Mouse (Mus musculus) B cell, adult 67 days (primary cell): ENCODE measurements around the gene Ppp1ca. TPM values are rescaled to one million over a fixed set of nuclear protein-coding genes. Genes with fewer than 3 reads are reported as not detected.

Experiments
- total RNA-seq, 2 experiments: library from RNA; stranded (reverse); gene quantifications; 4 replicates each; pipeline ENCODE4 v1.2.4; 2023

The Ppp1ca gene
- total RNA-seq: 100 to 1,000 TPM; 431 to 450 TPM

DNA sequence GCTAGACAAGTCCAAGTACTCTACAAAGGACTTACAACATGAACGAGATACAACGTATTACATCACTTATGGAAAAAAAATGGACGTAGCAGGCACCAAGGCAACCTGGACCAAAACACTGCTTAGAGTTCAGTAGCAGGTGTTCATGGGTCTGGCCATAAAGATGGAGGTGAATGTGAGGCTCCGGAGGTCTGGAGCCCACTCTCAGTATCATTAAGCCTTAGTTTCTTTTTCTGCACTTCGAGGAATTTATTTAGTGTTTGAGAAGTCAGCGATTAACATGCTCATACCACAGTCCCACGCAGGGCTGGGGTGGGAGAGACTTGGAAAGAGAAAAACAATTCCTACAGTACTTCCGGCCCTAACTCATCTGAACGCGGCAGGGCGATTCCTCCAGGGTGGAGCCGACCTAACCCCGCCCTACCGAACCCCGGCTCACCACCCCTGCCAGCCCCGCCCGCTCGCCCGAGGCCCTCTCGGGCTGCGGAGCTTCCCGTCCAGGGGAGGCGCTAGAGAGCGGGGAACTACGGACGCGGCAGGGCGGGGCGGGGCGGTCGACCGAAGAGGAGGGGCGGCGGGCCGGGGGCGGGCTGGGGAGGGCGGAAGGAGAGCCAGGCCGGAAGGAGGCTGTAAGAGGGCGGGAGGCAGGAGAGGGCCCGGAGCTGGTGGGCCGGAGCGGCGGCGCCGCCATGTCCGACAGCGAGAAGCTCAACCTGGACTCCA lies at the start of gene Ppp1ca:
Ppp1ca (plus strand) TSS at position 538 of the 723 bp plus-strand sequence.

DNA sequence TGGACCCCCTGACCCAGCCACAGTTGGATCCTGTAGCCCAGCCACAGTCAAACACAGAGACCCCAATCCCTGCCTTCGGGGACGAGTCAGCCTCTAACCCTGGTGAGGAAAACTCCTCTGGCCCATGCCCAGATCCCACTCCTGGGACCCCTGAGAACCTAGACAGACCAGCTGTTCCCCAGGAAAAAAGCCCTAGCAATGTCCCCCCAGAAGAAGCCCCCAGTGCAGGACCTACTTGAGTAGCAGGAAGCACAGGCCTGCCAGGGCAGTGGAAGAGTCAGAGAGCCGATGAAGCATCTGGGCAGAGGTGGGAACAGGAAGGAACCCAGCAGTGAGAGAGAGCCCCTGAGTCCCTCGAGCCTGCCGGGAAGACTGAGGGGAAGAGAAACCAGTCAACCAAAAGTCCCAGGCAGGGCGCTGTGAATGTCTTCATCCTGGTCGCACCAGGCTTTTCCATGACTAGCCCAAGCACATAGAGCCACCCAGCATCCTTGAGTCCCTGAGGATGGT lies 48.1 kb upstream of the Ppp1ca start, which contains the start of gene Cabp4:
Cabp4 (minus strand) TSS at position 275 of the 510 bp plus-strand sequence.

GRCm38 (mm10) chr19:4148491-4148806 lies 43.4 kb upstream of the Ppp1ca start, which contains the start of gene Coro1b:
Gene Coro1b, plus strand, starts transcription at chr19:4148619.

GRCm38 (mm10) chr19:4153232-4153654 lies 38.6 kb upstream of the Ppp1ca start, which contains the start of gene Ptprcap:
Gene Ptprcap, plus strand, starts transcription at chr19:4153604.

DNA sequence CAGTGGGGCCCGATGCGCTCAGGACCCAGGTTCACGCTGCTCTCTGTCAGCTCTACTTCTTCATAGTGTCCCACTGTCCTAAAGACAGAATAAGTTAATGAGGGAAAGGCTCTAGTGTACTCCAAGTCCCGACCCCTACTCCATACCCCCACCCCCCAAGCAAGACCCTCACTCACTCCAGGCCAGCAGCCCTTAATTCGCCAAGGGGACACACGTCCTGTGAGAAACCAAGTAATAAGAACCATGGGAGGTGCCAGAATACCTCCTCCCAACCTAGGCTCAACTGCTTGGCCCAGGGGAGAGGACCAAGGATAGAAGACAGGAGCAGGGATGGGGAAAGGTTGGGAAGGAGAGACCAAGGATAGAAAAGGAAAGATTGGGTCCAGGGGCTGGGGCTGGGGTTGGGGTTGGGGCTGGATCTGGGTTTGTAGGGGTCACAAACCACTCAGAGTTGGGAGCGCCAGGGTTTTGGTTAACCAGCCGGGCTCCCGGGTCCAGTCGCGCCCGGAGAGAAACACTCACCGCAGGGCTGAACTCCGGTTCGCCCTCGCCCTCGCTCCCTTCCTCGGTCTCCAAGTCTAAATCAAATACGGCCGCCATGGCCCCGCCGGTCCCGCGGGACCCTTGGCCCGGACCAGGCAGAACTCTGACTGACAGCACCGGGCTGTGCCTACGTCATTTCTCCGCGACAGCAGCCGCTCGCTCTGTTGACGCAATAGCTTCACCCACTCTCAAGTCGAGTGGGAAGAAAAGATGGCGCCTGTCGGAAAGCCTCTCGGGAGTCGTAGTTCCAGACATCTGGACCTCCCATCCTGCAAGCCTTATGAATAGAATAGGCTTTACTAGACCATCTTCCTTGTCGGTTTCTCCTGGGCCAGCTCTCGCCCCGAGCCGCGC lies 29.0 kb upstream of the Ppp1ca start, which contains the start of gene Rps6kb2:
Rps6kb2 (minus strand) TSS at position 709 of the 897 bp plus-strand sequence.

GRCm38 (mm10) chr19:4175368-4175947 lies 16.4 kb upstream of the Ppp1ca start, which contains the start of gene Carns1:
Gene Carns1, minus strand, starts transcription at chr19:4175479.

DNA sequence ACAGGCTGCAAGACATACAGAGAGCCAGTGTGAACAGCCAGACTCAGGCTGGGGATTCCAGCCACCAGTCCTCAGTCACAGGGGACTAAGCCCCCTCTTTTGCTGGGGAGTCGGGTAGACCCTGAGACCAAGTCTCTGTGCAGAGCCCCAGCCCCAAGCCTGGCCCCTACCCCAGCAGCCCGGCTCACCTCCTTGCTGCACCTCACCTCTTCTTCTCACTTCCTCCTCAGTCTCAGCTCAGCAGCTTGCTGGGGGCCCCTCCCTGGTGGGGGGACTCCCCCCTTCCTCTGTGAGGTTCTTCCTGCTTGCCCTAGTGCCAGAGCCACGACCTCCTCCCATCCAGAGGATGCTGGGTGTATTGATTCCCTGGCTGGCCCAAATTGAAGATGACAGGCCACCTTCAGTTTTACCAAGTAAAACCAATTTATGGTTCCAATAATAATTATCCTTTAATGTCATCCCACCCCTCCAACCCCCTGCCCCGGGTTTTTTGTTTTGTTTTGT lies 982 bp upstream of the Ppp1ca start, which contains the start of gene Tbc1d10c:
Tbc1d10c (minus strand) TSS at position 454 of the 504 bp plus-strand sequence.

DNA sequence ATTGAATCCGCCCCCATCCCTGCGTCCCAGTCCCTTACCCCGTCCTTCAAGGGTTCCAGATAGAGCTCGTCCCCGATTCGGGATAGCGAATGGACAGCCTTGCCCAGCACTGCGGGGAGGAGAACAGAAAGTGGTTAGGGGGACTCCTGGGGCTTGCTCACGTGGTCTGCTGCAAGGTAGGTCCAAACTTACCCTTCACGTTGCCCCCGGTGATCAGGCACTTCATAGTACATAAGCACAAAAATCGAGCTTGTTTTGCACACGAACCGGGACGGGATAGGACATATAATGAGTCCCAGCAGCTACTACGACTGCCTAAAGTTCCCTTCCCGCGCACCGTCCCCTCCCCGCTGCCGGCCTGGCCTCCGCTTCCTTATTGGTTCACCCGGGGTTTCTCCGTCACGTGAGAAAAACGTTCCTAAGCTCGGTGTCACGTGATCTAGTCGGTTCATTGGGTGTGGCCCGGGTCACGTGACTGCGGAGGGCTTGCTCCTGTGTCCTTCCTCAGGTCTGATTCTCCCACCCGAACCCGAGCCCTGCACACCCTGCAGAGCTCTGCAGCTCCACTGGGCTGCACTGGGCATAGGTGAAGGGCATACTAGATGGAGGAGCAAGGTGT lies 9.5 kb downstream of the Ppp1ca start, which contains the start of gene Rad9a:
Rad9a (minus strand) TSS at position 372 of the 619 bp plus-strand sequence.

GRCm38 (mm10) chr19:4214071-4214770 lies 22.4 kb downstream of the Ppp1ca start, which contains the start of the genes Clcf1 and AC109138.7:
Gene Clcf1, plus strand, starts transcription at chr19:4214238.
Gene AC109138.7, plus strand, starts transcription at chr19:4214357.

DNA sequence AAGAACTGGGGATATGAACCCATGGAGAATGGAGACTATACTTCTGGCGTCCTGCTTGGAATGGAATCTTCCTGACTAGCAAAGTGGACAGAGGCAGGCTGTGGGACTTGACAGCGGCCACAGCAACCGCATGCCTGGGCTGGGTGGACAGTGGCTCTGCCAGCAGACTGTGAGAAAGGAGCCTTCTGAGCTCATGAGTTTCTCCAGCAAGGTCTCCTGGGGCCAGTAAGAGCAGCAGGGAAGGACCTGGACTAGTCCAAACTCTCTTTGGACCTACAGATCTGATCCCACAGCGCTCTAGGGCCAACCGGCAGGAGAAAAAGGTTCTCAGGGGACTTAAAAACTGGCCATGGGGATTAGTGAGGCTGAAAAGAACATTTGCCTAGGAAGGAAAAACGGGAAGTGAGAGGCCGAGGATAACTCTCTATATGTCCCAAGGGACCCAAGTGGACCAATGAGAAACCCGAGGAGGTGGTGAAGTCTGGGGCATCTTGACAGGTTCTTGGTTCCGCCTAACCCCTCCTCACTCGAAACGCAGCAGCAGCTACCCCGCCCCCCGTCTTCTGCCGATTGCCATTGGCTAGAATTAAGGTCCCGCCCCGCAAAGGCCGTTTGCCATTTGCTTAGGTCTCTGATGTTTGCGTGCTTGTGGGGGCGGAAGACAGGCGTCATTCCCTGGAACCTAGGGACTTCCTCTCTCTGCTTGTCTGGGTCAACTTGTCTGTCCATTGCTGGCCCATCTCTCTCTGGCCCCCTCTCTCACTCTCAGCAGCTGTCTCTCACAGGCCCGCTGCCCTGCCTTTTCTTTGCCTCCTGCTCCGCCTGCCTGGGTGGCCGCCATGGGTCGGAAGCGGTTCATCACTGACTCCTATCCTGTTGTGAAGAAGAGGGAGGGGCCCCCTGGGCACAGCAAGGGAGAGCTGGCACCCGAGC lies 39.7 kb downstream of the Ppp1ca start, which contains the start of gene Pold4:
Pold4 (plus strand) TSS at position 647 of the 933 bp plus-strand sequence.

Other genes with a start within 250 kb of the Ppp1ca start
- gene Aldh3b3, start 233.4 kb upstream of the Ppp1ca start, total RNA-seq: under 1 TPM in 1 of 2 experiments, not detected in 1; 0.20 TPM
- gene Aldh3b2, start 219.7 kb upstream of the Ppp1ca start, total RNA-seq: under 1 TPM in 1 of 2 experiments, not detected in 1; 0.84 TPM
- gene Acy3, start 205.5 kb upstream of the Ppp1ca start, total RNA-seq: not detected
- gene Tbx10, start 199.3 kb upstream of the Ppp1ca start, total RNA-seq: not detected
- 10 to 100 TPM; 24.9 to 29.1 TPM for gene Nudt8, start 191.5 kb upstream of the Ppp1ca start, total RNA-seq
- 1 to 10 TPM; 5.3 to 6.7 TPM for gene Gm49405, start 191.4 kb upstream of the Ppp1ca start, total RNA-seq
- 10 to 100 TPM; 11.0 to 13.3 TPM for gene Doc2g, start 188.8 kb upstream of the Ppp1ca start, total RNA-seq
- 10 to 100 TPM; 80.9 to 93.3 TPM for gene Ndufv1, start 179.3 kb upstream of the Ppp1ca start, total RNA-seq
- 100 to 1,000 TPM; 131 to 150 TPM for gene Gstp1, start 154.1 kb upstream of the Ppp1ca start, total RNA-seq
- 10 to 100 TPM; 11.4 to 26.4 TPM for gene Gstp2, start 146.0 kb upstream of the Ppp1ca start, total RNA-seq
- not detected for gene Gstp3, start 132.5 kb upstream of the Ppp1ca start, total RNA-seq
- gene Cabp2, start 110.5 kb upstream of the Ppp1ca start, total RNA-seq: not detected
- 100 to 1,000 TPM; 114 to 121 TPM for gene Cdk2ap2, start 94.9 kb upstream of the Ppp1ca start, total RNA-seq
- 100 to 1,000 TPM; 227 to 233 TPM for gene Pitpnm1, start 92.1 kb upstream of the Ppp1ca start, total RNA-seq
- 100 to 1,000 TPM; 101 to 110 TPM for gene Aip, start 66.2 kb upstream of the Ppp1ca start, total RNA-seq
- gene Gpr152, start 52.3 kb upstream of the Ppp1ca start, total RNA-seq: 1 to 10 TPM in 1 of 2 experiments, under 1 TPM in 1; 0.93 to 1.0 TPM
- 1 to 10 TPM; 1.6 to 2.2 TPM for gene Cabp4, start 48.0 kb upstream of the Ppp1ca start, total RNA-seq
- gene Coro1b, start 43.4 kb upstream of the Ppp1ca start, total RNA-seq: 100 to 1,000 TPM; 148 to 156 TPM
- 100 to 1,000 TPM; 391 to 415 TPM for gene Ptprcap, start 38.5 kb upstream of the Ppp1ca start, total RNA-seq
- 10 to 100 TPM; 47.4 to 56.4 TPM for gene Rps6kb2, start 28.7 kb upstream of the Ppp1ca start, total RNA-seq
- 100 to 1,000 TPM in 1 of 2 experiments, 10 to 100 TPM in 1; 89.2 to 117 TPM for gene Carns1, start 16.6 kb upstream of the Ppp1ca start, total RNA-seq
- gene Tbc1d10c, start 781 bp upstream of the Ppp1ca start, total RNA-seq: 100 to 1,000 TPM; 315 to 328 TPM
- 10 to 100 TPM; 65.9 to 73.4 TPM for gene Rad9a, start 9.6 kb downstream of the Ppp1ca start, total RNA-seq
- gene Clcf1, start 22.2 kb downstream of the Ppp1ca start, total RNA-seq: 100 to 1,000 TPM; 161 to 176 TPM
- not detected for gene AC109138.7, start 22.3 kb downstream of the Ppp1ca start, total RNA-seq
- 100 to 1,000 TPM; 198 to 208 TPM for gene Pold4, start 39.8 kb downstream of the Ppp1ca start, total RNA-seq
- 10 to 100 TPM; 32.2 to 32.4 TPM for gene Ssh3, start 77.1 kb downstream of the Ppp1ca start, total RNA-seq
- 10 to 100 TPM; 28.2 to 32.6 TPM for gene Ankrd13d, start 91.1 kb downstream of the Ppp1ca start, total RNA-seq
- gene Grk2, start 114.2 kb downstream of the Ppp1ca start, total RNA-seq: 100 to 1,000 TPM; 584 to 625 TPM
- gene Kdm2a, start 206.2 kb downstream of the Ppp1ca start, total RNA-seq: 100 to 1,000 TPM; 257 to 283 TPM
- not detected for gene Rhod, start 247.4 kb downstream of the Ppp1ca start, total RNA-seq